Mouse (Mus musculus) liver, adult 2 months (tissue): Measurements from ENCODE around the gene Sec14l3.

Experiments used
- CTCF ChIP-seq: fragments of 200-500 bp; IDR thresholded peaks from 2 replicates; pipeline ENCODE4 v1.5.1; 2011; ENCODE audit warnings: low read depth, low read length, control low read depth
- POLR2A ChIP-seq: fragments of 200-500 bp; IDR thresholded peaks from 2 replicates; pipeline ENCODE4 v1.6.1; 2011; ENCODE audit warnings: low read length, control low read depth; ENCODE audit not compliant: insufficient read depth; ENCODE audit errors: extremely low read depth

GRCm38 (mm10) chr11:4027066-4027465 lies 37.6 kb upstream of the Sec14l3 start:
- no peak for TF ChIP-seq POLR2A
- TF ChIP-seq CTCF: no peak
